Mouse (Mus musculus): ENCODE data around the gene Fam117a. TPM values are rescaled to one million over a fixed set of nuclear protein-coding genes. Genes with fewer than 3 reads are reported as not detected.
A peak's percentile ranks its signal among the peaks of the same experiment; 100 is the strongest.

The Fam117a gene
- polyA plus RNA-seq, 1 experiment from 2014 or later: 3.0 TPM

DNA sequence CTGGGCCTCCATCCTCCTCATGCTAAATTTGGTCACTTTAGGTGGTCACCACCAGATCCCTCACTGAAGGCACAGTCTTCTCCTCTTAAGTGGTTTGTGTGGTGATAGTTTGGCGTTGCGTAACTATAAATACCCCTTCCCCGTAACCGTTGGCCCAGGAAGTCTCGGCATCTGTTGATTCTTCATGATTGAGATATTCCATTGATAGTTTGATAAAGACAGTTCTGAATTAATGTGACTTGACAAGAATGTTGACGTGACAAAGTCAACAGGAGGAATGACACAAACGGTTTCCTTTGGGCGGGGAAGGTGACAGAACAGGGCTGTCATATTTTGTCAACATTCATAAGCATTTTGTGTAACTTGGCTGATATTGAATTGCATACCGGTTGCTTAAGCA is 16.4 kb downstream of the Fam117a start:
- no peaks in the 10 kb centered on the region for H3K9me3 ChIP-seq
- H3K27ac ChIP-seq (replicated peaks): no peak overlapping the region
- no peak for ATAC-seq (replicated peaks)
- H3K9ac ChIP-seq (replicated peaks): no peak overlapping the region
- 87% methylated on average over 9 of the region's 9 CpGs for WGBS
- no peaks in the 10 kb centered on the region for H3K27me3 ChIP-seq
- no peak overlapping the region for H3K4me2 ChIP-seq (replicated peaks)
- no peak overlapping the region for H3K4me3 ChIP-seq
- peaks cover 8% of the 10 kb centered on the region for H3K4me1 ChIP-seq
- no peaks in the 10 kb centered on the region for H3K36me3 ChIP-seq

DNA sequence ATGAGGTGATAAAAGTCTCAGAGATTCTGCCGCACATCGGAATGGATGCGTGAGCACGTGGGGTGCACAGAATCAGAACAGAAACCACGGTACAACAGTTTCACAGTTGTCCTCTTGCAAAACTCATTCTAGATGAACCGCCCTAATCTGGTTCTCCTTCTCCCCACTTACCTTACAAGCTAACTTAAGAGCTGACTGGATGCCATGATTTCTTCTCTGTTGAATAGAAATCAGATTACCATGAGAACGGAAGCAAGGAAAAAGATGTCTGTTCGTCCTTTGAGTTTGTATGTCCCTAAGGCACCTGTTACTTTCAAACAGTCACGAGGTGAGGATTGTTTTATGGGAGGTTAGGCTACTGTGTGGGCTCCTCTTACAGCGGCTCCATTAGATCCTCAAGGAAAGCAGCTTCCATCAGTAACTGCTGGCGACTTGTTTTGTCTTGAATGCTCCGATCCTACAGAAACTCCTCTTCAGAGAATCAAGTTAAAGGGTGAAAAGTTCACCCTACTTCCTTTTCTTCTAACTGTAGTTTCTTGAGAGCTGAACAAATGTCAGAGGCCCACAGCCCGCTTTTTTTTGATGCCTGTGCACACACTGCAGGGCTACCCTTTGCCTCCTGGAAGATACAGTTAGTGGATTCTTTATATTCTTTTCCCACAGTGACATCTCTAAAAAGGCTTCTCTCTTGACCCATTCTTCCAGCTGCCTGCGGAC is 17.6 kb downstream of the Fam117a start:
- no peak overlapping the region for H3K4me2 ChIP-seq (replicated peaks)
- peaks cover 8% of the 10 kb centered on the region for H3K4me1 ChIP-seq
- no peaks in the 10 kb centered on the region for H3K27me3 ChIP-seq
- no peak for ATAC-seq (replicated peaks)
- H3K9ac ChIP-seq (replicated peaks): no peak overlapping the region
- H3K4me3 ChIP-seq: no peak overlapping the region
- 92% methylated on average over 14 of the region's 14 CpGs for WGBS
- H3K9me3 ChIP-seq: no peaks in the 10 kb centered on the region
- H3K36me3 ChIP-seq: no peaks in the 10 kb centered on the region
- no peak overlapping the region for H3K27ac ChIP-seq (replicated peaks)

DNA sequence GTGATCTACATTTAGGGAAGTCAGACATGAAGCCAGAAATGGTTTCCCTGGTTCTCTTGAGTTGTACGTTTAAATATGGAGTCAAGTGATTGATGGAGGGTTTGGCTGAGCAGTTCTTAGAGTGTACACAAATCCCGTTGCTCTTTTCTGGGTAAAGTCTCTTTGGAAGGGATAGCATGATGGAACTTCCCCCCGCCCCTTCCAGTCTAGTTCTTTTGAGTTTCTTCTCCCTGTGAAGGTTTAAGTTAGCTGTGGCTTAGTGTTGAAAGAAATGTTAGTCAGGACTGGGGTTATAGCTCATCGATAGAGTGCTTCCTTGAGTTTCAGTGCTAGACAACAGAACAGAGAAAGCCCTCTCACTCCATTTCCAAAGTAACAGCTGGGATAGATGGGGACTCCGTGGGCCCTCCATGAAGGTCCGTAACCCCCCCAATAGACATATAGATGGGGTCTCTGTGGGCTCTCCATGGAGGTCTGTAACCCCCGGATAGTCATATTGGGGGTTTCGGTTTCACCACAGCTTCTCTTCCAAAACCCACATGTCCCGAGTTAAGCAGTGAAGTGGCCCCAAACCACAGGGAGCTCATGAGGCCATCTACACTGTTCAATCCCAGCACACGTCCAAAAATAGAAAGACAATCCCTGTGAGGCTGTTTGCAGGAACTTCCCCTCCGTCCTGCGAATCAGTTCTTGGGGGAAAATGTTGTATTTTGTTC is 18.3 kb downstream of the Fam117a start:
- Histone ChIP-seq H3K9ac (replicated peaks) (no peak overlapping the region), H3K27ac (replicated peaks) (no peak overlapping the region), H3K4me1 (peaks cover 10% of the 10 kb centered on the region), H3K4me2 (replicated peaks) (no peak overlapping the region), H3K36me3 (no peaks in the 10 kb centered on the region), H3K27me3 (no peaks in the 10 kb centered on the region), H3K9me3 (no peaks in the 10 kb centered on the region), H3K4me3 (no peak overlapping the region)
- ATAC-seq (replicated peaks): no peak
- WGBS: 90% methylated on average over 12 of the region's 12 CpGs

DNA sequence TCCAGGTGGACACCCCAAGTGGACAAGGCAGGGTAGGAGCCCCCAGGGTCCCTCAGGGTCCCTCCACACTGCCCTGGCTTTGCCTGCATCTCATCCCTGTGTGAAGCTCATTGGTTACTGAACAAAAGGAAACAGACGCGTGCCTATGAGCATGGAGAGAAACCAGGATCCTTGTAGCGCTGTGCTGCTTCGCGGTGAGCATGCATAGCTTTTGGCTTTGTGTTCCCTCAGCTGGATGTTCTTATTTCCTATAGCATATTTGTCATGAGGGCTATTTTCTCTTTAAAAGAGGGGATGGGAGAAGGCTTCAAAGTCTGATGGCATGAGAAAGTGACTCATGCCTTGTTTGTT is 18.8 kb downstream of the Fam117a start:
- Histone ChIP-seq H3K4me2 (replicated peaks) (no peak overlapping the region), H3K9me3 (no peaks in the 10 kb centered on the region), H3K4me3 (no peak overlapping the region), H3K36me3 (no peaks in the 10 kb centered on the region), H3K27ac (replicated peaks) (no peak overlapping the region), H3K4me1 (peaks cover 10% of the 10 kb centered on the region), H3K9ac (replicated peaks) (no peak overlapping the region), H3K27me3 (no peaks in the 10 kb centered on the region)
- ATAC-seq (replicated peaks): no peak
- 91% methylated on average over 5 of the region's 5 CpGs for WGBS

DNA sequence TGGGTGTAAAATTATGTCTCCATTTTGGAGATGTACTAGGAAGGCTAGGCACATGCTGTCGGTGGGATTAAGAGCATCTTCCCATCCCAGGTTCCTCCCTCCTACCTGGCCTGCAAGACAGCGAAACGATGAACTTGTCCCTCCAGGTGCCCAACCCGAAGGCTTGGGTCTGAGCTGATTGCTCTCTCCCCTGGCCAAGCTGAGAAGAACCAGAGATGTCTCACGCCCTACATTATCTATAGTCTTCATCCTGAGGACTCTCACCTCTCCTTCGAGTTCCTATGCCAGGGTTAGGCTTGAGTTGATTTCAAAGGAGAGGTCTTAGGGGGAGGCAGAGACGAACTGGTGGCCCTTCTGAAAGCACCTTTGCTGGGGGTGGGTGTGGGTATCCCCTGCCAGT is 19.2 kb downstream of the Fam117a start:
- Histone ChIP-seq H3K9me3 (no peaks in the 10 kb centered on the region), H3K4me1 (peaks cover 10% of the 10 kb centered on the region), H3K4me2 (replicated peaks) (no peak overlapping the region), H3K27me3 (no peaks in the 10 kb centered on the region), H3K9ac (replicated peaks) (no peak overlapping the region), H3K36me3 (no peaks in the 10 kb centered on the region), H3K27ac (replicated peaks) (no peak overlapping the region), H3K4me3 (no peak overlapping the region)
- ATAC-seq (replicated peaks): no peak
- 89% methylated on average over 7 of the region's 7 CpGs for WGBS

DNA sequence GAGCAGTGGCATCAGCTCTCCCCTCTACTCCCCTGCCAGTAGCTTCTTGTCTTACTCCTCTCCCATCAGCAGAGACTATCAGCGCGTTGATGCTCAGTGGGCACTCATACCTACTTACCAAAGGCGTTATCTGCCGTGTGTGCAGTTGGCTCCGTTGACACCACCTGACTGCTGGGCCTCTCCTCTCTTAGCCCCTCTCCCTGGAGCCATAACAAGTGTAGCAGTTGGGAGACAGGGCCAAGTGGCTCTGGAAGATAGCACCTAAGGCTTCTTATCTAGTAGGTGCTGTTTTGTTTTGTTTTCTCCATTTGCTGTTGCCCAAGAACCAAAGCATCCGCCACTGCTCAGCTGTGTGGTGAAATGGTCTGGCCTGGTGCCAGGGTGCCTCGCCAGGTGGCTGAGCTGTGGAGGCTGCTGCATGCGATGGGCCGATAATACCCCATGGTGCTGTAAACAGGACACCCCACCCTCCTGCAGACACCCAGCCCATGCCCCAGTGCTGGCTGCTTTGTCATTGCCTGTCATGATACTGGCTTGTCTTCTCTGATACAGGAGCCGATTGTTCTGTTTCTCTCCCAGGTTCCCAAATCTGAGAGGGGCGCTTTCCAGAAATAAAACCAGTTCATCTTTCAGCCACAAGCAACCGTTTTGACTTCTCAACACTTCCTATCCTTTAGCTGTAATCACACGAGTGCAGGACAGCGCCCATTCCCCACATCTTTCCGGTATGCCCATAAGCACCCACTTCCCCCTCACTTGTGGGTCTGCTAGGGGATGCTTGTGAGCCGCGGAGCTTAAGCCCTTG is 19.9 kb downstream of the Fam117a start:
- no peak overlapping the region for H3K27ac ChIP-seq (replicated peaks)
- H3K36me3 ChIP-seq: no peaks in the 10 kb centered on the region
- H3K4me1 ChIP-seq: peaks cover 10% of the 10 kb centered on the region
- no peaks in the 10 kb centered on the region for H3K27me3 ChIP-seq
- no peak overlapping the region for H3K4me2 ChIP-seq (replicated peaks)
- no peak overlapping the region for H3K4me3 ChIP-seq
- 0 out of 2 replicates have a peak, but pooled peaks have one; percentile 46 for ATAC-seq (replicated peaks)
- H3K9me3 ChIP-seq: no peaks in the 10 kb centered on the region
- H3K9ac ChIP-seq (replicated peaks): no peak overlapping the region
- WGBS: 69% methylated on average over 17 of the region's 17 CpGs

DNA sequence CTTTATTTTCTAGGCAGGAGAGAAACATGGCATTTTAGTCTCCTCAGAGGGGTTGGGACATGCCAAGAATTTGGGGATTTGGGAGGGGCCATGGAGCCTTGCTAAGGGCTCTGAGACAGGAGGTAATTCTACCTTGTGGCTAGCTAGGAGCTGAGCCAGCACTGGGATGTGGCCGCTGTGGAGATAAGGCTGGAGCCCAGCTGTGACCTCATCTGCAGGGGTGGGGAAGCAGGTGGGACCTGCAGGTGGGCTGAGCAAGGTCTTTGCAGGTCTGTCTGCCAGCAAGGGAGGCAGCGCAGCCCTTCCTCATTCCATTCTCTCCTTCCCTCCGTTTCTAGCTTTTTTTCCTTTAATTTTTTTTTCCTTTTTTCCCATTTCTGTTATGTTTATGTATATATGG is 21.4 kb downstream of the Fam117a start:
- Histone ChIP-seq H3K27ac (replicated peaks) (no peak overlapping the region), H3K4me2 (replicated peaks) (no peak overlapping the region), H3K36me3 (no peaks in the 10 kb centered on the region), H3K4me1 (peaks cover 10% of the 10 kb centered on the region), H3K9ac (replicated peaks) (no peak overlapping the region), H3K9me3 (no peaks in the 10 kb centered on the region), H3K4me3 (no peak overlapping the region), H3K27me3 (no peaks in the 10 kb centered on the region)
- ATAC-seq (replicated peaks): no peak
- 68% methylated on average over 3 of the region's 3 CpGs for WGBS

DNA sequence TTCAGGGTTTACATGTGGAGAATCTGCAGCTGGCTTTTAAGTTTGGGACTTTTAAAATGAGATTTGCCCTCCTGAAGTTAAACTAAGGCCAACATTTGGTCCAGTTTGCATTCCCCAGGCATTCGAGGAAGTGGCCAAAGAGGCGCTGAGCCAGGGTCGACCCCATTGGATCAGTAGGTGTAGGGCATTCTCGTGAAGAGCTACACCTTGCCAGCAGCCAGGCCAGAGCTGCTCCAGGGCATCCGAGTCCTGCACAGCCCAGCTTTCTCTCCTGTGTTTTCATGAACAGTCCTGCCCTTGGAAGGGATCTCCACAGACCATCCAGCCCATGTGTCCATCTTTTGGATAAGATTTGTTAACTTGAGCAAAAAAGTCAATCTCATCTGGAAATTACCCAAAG is 27.6 kb downstream of the Fam117a start:
- Histone ChIP-seq H3K4me2 (replicated peaks) (no peak overlapping the region), H3K4me3 (no peak overlapping the region), H3K4me1 (peaks cover 6% of the 10 kb centered on the region), H3K27ac (replicated peaks) (no peak overlapping the region), H3K9ac (replicated peaks) (no peak overlapping the region), H3K36me3 (no peaks in the 10 kb centered on the region), H3K27me3 (no peaks in the 10 kb centered on the region), H3K9me3 (no peaks in the 10 kb centered on the region)
- no peak for ATAC-seq (replicated peaks)
- 87% methylated on average over 5 of the region's 5 CpGs for WGBS

DNA sequence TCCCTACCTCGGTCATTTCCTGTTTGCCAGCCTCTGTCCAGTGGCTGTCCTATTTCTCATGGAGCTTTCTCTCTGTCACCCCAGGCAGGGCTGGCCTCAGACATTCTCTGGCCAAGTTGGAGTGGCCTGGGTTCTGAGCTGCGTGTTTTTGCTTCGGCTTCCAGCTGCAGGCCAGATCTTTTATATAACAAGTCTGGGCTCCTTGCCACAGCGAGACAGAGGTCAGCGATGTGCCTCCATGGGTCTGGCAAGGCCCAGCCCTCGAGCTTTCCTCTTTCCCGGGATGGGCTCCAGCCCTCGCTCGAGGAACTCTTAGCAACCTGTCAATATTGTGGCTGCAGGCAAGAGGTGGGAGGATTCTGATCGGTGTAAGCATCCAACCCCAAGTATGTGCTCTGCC is 28.8 kb downstream of the Fam117a start:
- Histone ChIP-seq H3K4me2 (replicated peaks) (no peak overlapping the region), H3K4me3 (no peak overlapping the region), H3K27ac (replicated peaks) (no peak overlapping the region), H3K9ac (replicated peaks) (no peak overlapping the region), H3K27me3 (no peaks in the 10 kb centered on the region), H3K36me3 (no peaks in the 10 kb centered on the region), H3K4me1 (peaks cover 4% of the 10 kb centered on the region; the same call in 1 of the 2 replicates), H3K9me3 (no peaks in the 10 kb centered on the region)
- WGBS: 67% methylated on average over 10 of the region's 10 CpGs
- no peak for ATAC-seq (replicated peaks)

DNA sequence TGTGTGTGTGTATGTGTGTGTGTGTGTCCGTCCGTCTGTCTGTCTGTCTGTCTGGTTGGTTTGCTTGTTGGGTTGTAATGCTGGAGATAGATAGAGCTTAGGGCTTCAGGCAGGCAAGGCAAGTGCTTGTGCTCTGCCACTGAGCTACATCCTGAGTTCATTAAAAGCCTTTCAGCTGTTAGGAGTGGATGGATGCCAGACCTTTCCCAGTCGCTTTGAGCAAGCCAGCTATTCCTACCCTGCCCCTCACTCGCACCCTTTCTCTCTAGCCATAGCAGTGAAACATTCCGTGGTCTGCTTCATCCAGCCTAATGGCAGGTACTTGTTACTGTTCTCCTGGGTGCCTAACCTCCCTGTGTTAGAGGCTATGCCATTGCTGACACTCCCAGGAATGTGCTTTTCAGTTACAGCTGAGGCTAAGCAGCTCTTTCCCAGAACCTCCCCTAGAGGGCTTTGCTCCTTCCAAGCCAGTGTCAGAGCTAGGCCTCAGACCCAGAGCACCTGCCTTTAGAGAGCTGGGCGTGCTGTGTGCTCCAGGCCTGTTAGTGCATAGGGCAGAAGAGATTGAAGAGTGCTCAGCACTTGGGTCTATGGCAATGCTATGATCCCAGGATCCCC is 29.6 kb downstream of the Fam117a start:
- no peaks in the 10 kb centered on the region for H3K9me3 ChIP-seq
- no peak overlapping the region for H3K4me3 ChIP-seq
- ATAC-seq (replicated peaks): no peak
- H3K9ac ChIP-seq (replicated peaks): no peak overlapping the region
- H3K36me3 ChIP-seq: no peaks in the 10 kb centered on the region
- H3K4me2 ChIP-seq (replicated peaks): no peak overlapping the region
- WGBS: 76% methylated on average over 6 of the region's 6 CpGs
- peaks cover 4% of the 10 kb centered on the region; the same call in 1 of the 2 replicates for H3K4me1 ChIP-seq
- peak overlapping the region; percentile 16; the same call in 1 of the 2 replicates for H3K27ac ChIP-seq (replicated peaks)
- H3K27me3 ChIP-seq: no peaks in the 10 kb centered on the region

DNA sequence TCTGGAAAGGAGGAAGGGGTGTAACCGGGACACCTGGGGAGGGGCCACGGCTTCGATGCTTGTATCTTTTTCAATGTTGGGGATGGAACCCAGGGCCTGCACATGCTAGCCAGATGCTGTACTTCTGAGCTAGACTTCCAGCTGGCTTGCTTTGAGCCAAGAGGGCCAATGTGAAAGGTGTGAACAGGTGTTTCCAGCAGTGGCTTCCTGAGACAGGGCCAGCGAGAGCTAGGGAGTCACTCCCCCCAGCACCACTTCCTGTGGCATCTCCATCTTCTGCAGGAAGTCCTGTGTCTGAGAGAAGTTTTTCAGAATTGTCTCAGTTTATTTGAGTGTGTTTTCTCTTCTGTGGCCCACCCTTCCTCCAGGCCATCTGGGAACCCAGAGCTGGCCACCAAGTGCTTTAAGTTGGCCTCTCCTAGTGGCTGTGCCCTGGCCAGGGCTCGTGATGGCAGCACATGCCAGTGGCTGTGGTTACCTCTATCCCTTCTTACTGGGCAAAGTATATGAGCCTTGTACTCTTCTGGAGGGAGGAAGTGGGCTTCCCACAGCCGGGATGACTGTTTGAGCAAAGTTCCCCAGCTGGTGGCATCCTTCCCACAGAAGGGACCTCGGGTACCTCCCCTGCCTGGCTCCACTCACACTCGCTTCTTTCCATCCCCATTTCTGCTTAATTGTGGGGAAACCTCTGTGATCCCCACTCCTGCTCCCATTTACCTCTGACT is 30.4 kb downstream of the Fam117a start:
- Histone ChIP-seq H3K4me2 (replicated peaks) (no peak overlapping the region), H3K27ac (replicated peaks) (no peak overlapping the region), H3K9ac (replicated peaks) (no peak overlapping the region), H3K4me1 (peaks cover 4% of the 10 kb centered on the region; the same call in 1 of the 2 replicates), H3K27me3 (no peaks in the 10 kb centered on the region), H3K4me3 (no peak overlapping the region), H3K9me3 (no peaks in the 10 kb centered on the region), H3K36me3 (no peaks in the 10 kb centered on the region)
- no peak for ATAC-seq (replicated peaks)
- 85% methylated on average over 8 of the region's 8 CpGs for WGBS
